Mouse (Mus musculus) spleen, adult 2 months (tissue): ENCODE data around the gene Six3.

Experiments
- CTCF ChIP-seq: fragments of 200-500 bp; IDR thresholded peaks from 2 replicates; pipeline ENCODE4 v1.5.1; 2011; ENCODE audit warnings: mild to moderate bottlenecking, inconsistent platforms; ENCODE audit not compliant: insufficient read depth, insufficient read length, insufficient replicate concordance; ENCODE audit errors: extremely low read depth
- POLR2A ChIP-seq: fragments of 200-500 bp; IDR thresholded peaks from 2 replicates; pipeline ENCODE4 v1.6.1; 2011; ENCODE audit warnings: low read depth, low read length, inconsistent platforms

GRCm38 (mm10) chr17:85624981-85625940 is 11.9 kb downstream of the Six3 start:
- no peak for TF ChIP-seq CTCF
- TF ChIP-seq POLR2A, result no peak
